ENCODE assay signal across 8 mouse cellular contexts in genomic region chr7:98503951-98504647, GRCm38 (mm10). TPM values are rescaled to one million over a fixed set of nuclear protein-coding genes. Genes with fewer than 3 reads are reported as not detected.
DNase-seq lines count a peak whose midpoint lies in the region; ATAC-seq and TF ChIP-seq lines count a peak whose summit lies in the region.

No protein-coding gene starts in this region.

- H3K27ac ChIP-seq in lung, embryonic 15.5 days: peak overlapping the region; percentile 80
- no peak overlapping the region for H3K27ac ChIP-seq in forebrain, embryonic 16.5 days (ENCODE audit: low read length)
- H3K27ac ChIP-seq in hindbrain, embryonic 12.5 days: no peak overlapping the region
- no peak overlapping the region for H3K27ac ChIP-seq in midbrain, postnatal 0 days (ENCODE audit: low read depth, low read length)

- no peak for TF ChIP-seq CTCF in lung, adult 2 months (IDR thresholded peaks at IDR 0.05; ENCODE audit: insufficient read depth, low read length)
- no peak for TF ChIP-seq CTCF in midbrain, postnatal 0 days (IDR thresholded peaks at IDR 0.05)

- H3K36me3 ChIP-seq in lung, embryonic 15.5 days: no peaks in the 10 kb centered on the region
- H3K36me3 ChIP-seq in forebrain, embryonic 16.5 days (ENCODE audit: control insufficient read depth, insufficient read depth): no peaks in the 10 kb centered on the region
- H3K36me3 ChIP-seq in hindbrain, embryonic 12.5 days: no peaks in the 10 kb centered on the region
- H3K36me3 ChIP-seq in midbrain, postnatal 0 days (ENCODE audit: insufficient read depth, low read length): 0 out of 2 replicates have a peak, but pooled peaks cover 2% of the 10 kb centered on the region

- ATAC-seq in lung, embryonic 15.5 days (ENCODE audit: borderline replicate concordance, extremely low read depth, low FRiP score, low TSS enrichment): peak; percentile 82
- peak; percentile 71 for ATAC-seq in forebrain, embryonic 16.5 days
- ATAC-seq in hindbrain, embryonic 12.5 days (ENCODE audit: low FRiP score): peak; percentile 24; the same call in 1 of the 2 replicates
- peak; percentile 28; the same call in 1 of the 2 replicates for ATAC-seq in midbrain, postnatal 0 days (ENCODE audit: low FRiP score)

- no peak overlapping the region for H3K4me2 ChIP-seq in lung, embryonic 15.5 days
- no peak overlapping the region for H3K4me2 ChIP-seq in forebrain, embryonic 16.5 days (ENCODE audit: low read length)
- H3K4me2 ChIP-seq in hindbrain, embryonic 12.5 days (replicated peaks): no peak overlapping the region
- no peak overlapping the region for H3K4me2 ChIP-seq in midbrain, postnatal 0 days (ENCODE audit: low read depth, low read length, poor library complexity, severe bottlenecking)

- no peak overlapping the region for H3K9ac ChIP-seq in lung, embryonic 15.5 days
- no peak overlapping the region for H3K9ac ChIP-seq in forebrain, embryonic 16.5 days (replicated peaks; ENCODE audit: low read depth, low read length)
- H3K9ac ChIP-seq in hindbrain, embryonic 12.5 days: no peak overlapping the region
- no peak overlapping the region for H3K9ac ChIP-seq in midbrain, postnatal 0 days (replicated peaks; ENCODE audit: low read length, poor library complexity, severe bottlenecking)

- 41% methylated on average over 6 of the region's 6 CpGs for WGBS in lung, embryonic 15.5 days
- WGBS in lung, adult 2 months: 80% methylated on average over 6 of the region's 6 CpGs
- WGBS in forebrain, embryonic 16.5 days: 77% methylated on average over 6 of the region's 6 CpGs
- WGBS in hindbrain, embryonic 12.5 days: 65% methylated on average over 6 of the region's 6 CpGs
- WGBS in midbrain, postnatal 0 days: 69% methylated on average over 6 of the region's 6 CpGs

- H3K27me3 ChIP-seq in lung, embryonic 15.5 days: no peaks in the 10 kb centered on the region
- no peaks in the 10 kb centered on the region for H3K27me3 ChIP-seq in forebrain, embryonic 16.5 days (replicated peaks; ENCODE audit: control insufficient read depth, insufficient read depth, low read length)
- no peaks in the 10 kb centered on the region for H3K27me3 ChIP-seq in hindbrain, embryonic 12.5 days
- H3K27me3 ChIP-seq in midbrain, postnatal 0 days (ENCODE audit: insufficient read depth, low read length): no peaks in the 10 kb centered on the region

- H3K9me3 ChIP-seq in lung, embryonic 15.5 days: no peaks in the 10 kb centered on the region
- H3K9me3 ChIP-seq in forebrain, embryonic 16.5 days (ENCODE audit: control insufficient read depth, low read length): no peaks in the 10 kb centered on the region
- H3K9me3 ChIP-seq in hindbrain, embryonic 12.5 days (replicated peaks): no peaks in the 10 kb centered on the region
- H3K9me3 ChIP-seq in midbrain, postnatal 0 days (ENCODE audit: low read length): no peaks in the 10 kb centered on the region

- no peak for TF ChIP-seq POLR2A in lung, adult 2 months (IDR thresholded peaks at IDR 0.05; ENCODE audit: borderline replicate concordance, extremely low read depth, low read depth, low read length)

- peaks cover 35% of the 10 kb centered on the region for H3K4me1 ChIP-seq in lung, embryonic 15.5 days
- H3K4me1 ChIP-seq in lung, adult 2 months (ENCODE audit: control insufficient read depth, insufficient read depth, low read length): peaks cover 11% of the 10 kb centered on the region
- peaks cover 5% of the 10 kb centered on the region for H3K4me1 ChIP-seq in forebrain, embryonic 16.5 days (replicated peaks; ENCODE audit: control insufficient read depth, insufficient read depth, low read length)
- H3K4me1 ChIP-seq in hindbrain, embryonic 12.5 days: peaks cover 31% of the 10 kb centered on the region
- no peaks in the 10 kb centered on the region for H3K4me1 ChIP-seq in midbrain, postnatal 0 days (ENCODE audit: insufficient read depth, low read length)

- H3K4me3 ChIP-seq in lung, embryonic 15.5 days: no peak overlapping the region
- no peak overlapping the region for H3K4me3 ChIP-seq in lung, adult 2 months (replicated peaks; ENCODE audit: extremely low read depth, low read depth, low read length)
- no peak overlapping the region for H3K4me3 ChIP-seq in forebrain, embryonic 16.5 days (replicated peaks; ENCODE audit: low read length)
- H3K4me3 ChIP-seq in hindbrain, embryonic 12.5 days: no peak overlapping the region
- no peak overlapping the region for H3K4me3 ChIP-seq in midbrain, postnatal 0 days (ENCODE audit: low read depth, low read length)

- no peak for DNase-seq in lung, adult 2 months
- DNase-seq in midbrain, postnatal 0 days (ENCODE audit: low spot score): peak; percentile 64
- DNase-seq in adrenal gland, adult 2 months: no peak
- no peak for DNase-seq in cerebellum, adult 11 months
- DNase-seq in frontal cortex, postnatal 14 days (ENCODE audit: low spot score in 2 of 2): no peak

RNA-seq across cellular contexts. Expression of gene Lrrc32, which starts 15.0 kb away (rescaled TPM):
- polyA plus RNA-seq in lung, embryonic 15.5 days (2015; fragmentation: Nextera tagmentation; extraction: Ambion mirVana): 4.8 and 5.5 TPM in 2 replicates
- polyA plus RNA-seq in lung, adult 2 months (2012; rRNA removed): 38.4 and 49.3 TPM in 2 replicates
- 2.6 and 2.8 TPM in 2 replicates for polyA plus RNA-seq in forebrain, embryonic 16.5 days (2015; fragmentation: Nextera tagmentation; extraction: Ambion mirVana)
- polyA plus RNA-seq in hindbrain, embryonic 12.5 days (2016; fragmentation: Nextera tagmentation; extraction: Ambion mirVana): 4.9 and 6.3 TPM in 2 replicates
- total RNA-seq in midbrain, postnatal 0 days (2014; rRNA removed): 7.6 and 9.0 TPM in 2 replicates
- 5.2 and 6.0 TPM in 2 replicates for polyA plus RNA-seq in midbrain, postnatal 0 days (2015; fragmentation: Nextera tagmentation; extraction: Ambion mirVana)
- 10 to 100 TPM; 17.0 to 37.1 TPM for total RNA-seq in adrenal gland, adult 2 months (2021)
- polyA plus RNA-seq in adrenal gland, adult 2 months (2012; rRNA removed): 16.6 and 19.4 TPM in 2 replicates

Comparison
In these comparisons a context has a peak if more than half of its experiments do, and no peak if none do; other contexts are left out.
1. ATAC-seq: peak in every context shown above with its lines; median percentile 82 in lung, embryonic 15.5 days; 71 in forebrain, embryonic 16.5 days; 28 in midbrain, postnatal 0 days; 24 in hindbrain, embryonic 12.5 days.